Mouse (Mus musculus): Measurements from ENCODE around the gene Gm13030. TPM values are rescaled to one million over a fixed set of nuclear protein-coding genes. Genes with fewer than 3 reads are reported as not detected.
"Not testable (repeated sequence)": the region's sequence is repeated elsewhere in the genome, so short reads cannot be mapped to it uniquely, and the experiment has no call there.

The Gm13030 gene
- polyA plus RNA-seq (2015; fragmentation: Nextera tagmentation; extraction: Ambion mirVana), result not detected in 2 replicates

DNA sequence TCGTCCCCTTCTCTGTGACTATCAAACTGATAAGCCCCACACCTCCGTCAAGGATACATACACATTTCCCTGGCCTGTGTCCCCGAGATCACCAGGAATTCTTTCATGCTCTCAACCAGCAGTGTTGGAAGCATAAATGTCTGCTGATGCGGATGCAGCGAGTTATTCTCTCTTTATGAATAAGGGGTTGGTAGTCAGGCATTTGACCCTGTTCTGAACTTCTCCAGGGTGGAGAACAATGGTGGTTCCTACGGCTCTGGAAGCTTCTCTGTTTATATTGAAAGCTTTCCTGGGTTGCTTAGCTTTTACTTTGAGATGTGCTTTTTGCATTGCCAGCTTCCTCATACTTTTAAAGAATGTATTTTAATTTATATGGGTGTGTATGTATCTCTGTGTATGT, at the start of gene Gm13030:
Gene Gm13030, minus strand, starts transcription at position 101 of the 400 bp plus-strand sequence.
- WGBS, result 87% methylated on average over 6 of the region's 6 CpGs
- Histone ChIP-seq H3K9ac (no peak within 1 kb of the TSS), H3K27me3 (no peaks in the 10 kb centered on the region), H3K4me1 (no peaks in the 10 kb centered on the region), H3K4me2 (replicated peaks) (no peak within 1 kb of the TSS), H3K36me3 (no peaks in the 10 kb centered on the region), H3K9me3 (replicated peaks) (no peaks in the 10 kb centered on the region), H3K27ac (replicated peaks) (no peak within 1 kb of the TSS), H3K4me3 (replicated peaks) (no peak within 1 kb of the TSS)
- ATAC-seq (ENCODE audit: insufficient number of reproducible peaks, low FRiP score, low TSS enrichment, low read depth), result no peak

DNA sequence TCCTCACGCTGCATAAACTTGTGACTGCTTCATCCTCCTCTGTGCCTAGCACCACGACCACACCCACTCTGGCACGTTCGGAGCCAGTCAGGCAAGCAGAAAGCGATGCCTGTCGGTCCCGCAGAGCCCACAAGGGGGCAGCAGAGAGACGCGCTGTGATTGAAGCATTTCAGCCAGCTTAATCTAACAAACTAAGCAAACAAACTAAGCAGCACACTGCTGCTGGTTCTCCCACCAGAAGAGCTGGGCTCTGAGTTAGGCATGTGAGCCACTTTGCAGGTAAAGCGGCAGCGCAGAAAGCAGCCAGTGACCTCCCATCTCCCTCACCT, 48.3 kb upstream of the Gm13030 start:
- H3K4me2 ChIP-seq (replicated peaks), result peak overlapping the region; percentile 47
- no peaks in the 10 kb centered on the region for H3K9me3 ChIP-seq (replicated peaks)
- peaks cover 3% of the 10 kb centered on the region; the same call in 1 of the 2 replicates for H3K27me3 ChIP-seq
- WGBS, result under 1% methylated on average over 11 of the region's 11 CpGs
- H3K9ac ChIP-seq, result no peak overlapping the region
- no peaks in the 10 kb centered on the region for H3K36me3 ChIP-seq
- H3K4me3 ChIP-seq (replicated peaks), result peak overlapping the region; percentile 20; the same call in 1 of the 2 replicates
- no peak overlapping the region for H3K27ac ChIP-seq (replicated peaks)
- ATAC-seq (ENCODE audit: insufficient number of reproducible peaks, low FRiP score, low TSS enrichment, low read depth), result 0 out of 2 replicates have a peak, but pooled peaks have one; percentile 53
- H3K4me1 ChIP-seq, result no peaks in the 10 kb centered on the region

GRCm38 (mm10) chr4:138921254-138922130, 47.7 kb upstream of the Gm13030 start:
- no peaks in the 10 kb centered on the region for H3K36me3 ChIP-seq
- H3K4me2 ChIP-seq (replicated peaks), result peak overlapping the region; percentile 47
- no peak overlapping the region for H3K9ac ChIP-seq
- H3K4me1 ChIP-seq, result no peaks in the 10 kb centered on the region
- 0 out of 2 replicates have a peak, but pooled peaks have one; percentile 15 for ATAC-seq (ENCODE audit: insufficient number of reproducible peaks, low FRiP score, low TSS enrichment, low read depth)
- 34% methylated on average over 20 of the region's 20 CpGs for WGBS
- H3K27me3 ChIP-seq, result peaks cover 3% of the 10 kb centered on the region; the same call in 1 of the 2 replicates
- no peak overlapping the region for H3K27ac ChIP-seq (replicated peaks)
- H3K4me3 ChIP-seq (replicated peaks), result peak overlapping the region; percentile 20; the same call in 1 of the 2 replicates
- H3K9me3 ChIP-seq (replicated peaks), result no peaks in the 10 kb centered on the region

- no peak overlapping the region for H3K9ac ChIP-seq
- H3K27me3 ChIP-seq, result no peaks in the 10 kb centered on the region
- no peaks in the 10 kb centered on the region for H3K9me3 ChIP-seq (replicated peaks)
- no peak overlapping the region for H3K4me2 ChIP-seq (replicated peaks)
- H3K4me1 ChIP-seq, result peaks cover 9% of the 10 kb centered on the region
- no peak overlapping the region for H3K4me3 ChIP-seq (replicated peaks)
- ATAC-seq (ENCODE audit: insufficient number of reproducible peaks, low FRiP score, low TSS enrichment, low read depth), result no peak
- 86% methylated on average over 9 of the region's 9 CpGs for WGBS
- no peak overlapping the region for H3K27ac ChIP-seq (replicated peaks)
- no peaks in the 10 kb centered on the region for H3K36me3 ChIP-seq
These were observed 43.5 kb upstream of the Gm13030 start for GRCm38 (mm10) chr4:138917282-138917681.

DNA sequence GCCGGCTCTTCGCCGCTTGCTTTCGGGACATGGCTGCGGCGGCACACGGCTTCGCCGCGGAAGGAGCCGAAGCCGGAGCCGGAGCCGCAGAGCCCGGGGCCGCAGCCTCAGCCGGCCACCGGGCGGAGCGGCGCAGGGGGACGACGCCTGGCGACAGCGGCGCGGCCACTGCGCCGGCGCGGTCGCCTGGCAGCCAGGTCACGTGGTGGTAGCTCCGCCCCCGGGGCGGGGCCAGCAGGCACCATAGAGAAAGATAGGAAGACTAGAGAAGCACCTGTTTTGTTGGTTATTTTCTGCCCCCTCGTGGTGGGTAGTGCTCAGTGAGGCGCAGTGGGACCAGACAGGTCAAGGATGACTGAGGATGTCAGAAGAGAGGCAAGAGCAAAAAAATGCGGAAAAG, 40.0 kb upstream of the Gm13030 start, which contains the start of gene Otud3:
Gene Otud3, minus strand, starts transcription at position 149 of the 400 bp plus-strand sequence.
- no peak within 1 kb of the TSS for H3K27ac ChIP-seq (replicated peaks)
- 2% methylated on average over 39 of the region's 39 CpGs for WGBS
- ATAC-seq (ENCODE audit: insufficient number of reproducible peaks, low FRiP score, low TSS enrichment, low read depth), result peak; percentile 95

DNA sequence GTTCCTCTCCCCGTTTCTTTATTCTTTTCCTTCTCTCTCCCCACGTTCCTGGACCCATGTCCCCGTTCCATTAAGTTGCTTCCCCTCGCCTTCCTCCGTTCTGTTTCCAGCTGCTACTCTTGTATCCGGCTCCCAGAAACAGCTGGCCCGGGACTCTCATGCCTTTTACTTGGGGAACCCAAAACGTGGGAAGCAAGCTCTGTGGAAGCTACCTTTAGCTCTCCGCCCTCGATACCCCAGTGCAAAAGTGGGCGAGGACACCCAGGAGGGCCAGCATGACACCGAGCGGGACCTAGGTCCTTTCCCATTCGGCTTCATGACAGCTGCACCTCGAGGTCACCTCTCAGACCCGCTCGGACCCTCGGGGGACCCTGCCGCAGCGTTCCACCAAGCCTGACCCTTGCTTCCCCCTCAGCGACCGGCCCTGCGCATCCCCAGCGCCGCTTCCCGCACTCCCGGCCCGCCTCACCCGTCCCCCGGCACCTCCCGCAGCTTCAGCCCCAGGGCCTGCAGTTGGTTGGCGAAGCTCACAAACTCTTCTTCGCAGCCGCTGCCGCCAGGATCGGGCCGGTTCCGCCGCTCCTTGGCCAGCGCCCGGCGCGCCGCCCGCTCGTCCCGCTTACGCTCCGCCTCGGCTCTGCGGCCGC, 39.5 kb upstream of the Gm13030 start:
- WGBS, result under 1% methylated on average over 51 of the region's 52 CpGs
- Histone ChIP-seq H3K36me3 (peaks cover 7% of the 10 kb centered on the region; the same call in 1 of the 2 replicates), H3K4me3 (replicated peaks) (peak overlapping the region; percentile 83), H3K4me2 (replicated peaks) (peak overlapping the region; percentile 85), H3K9ac (peak overlapping the region; percentile 58), H3K9me3 (replicated peaks) (no peaks in the 10 kb centered on the region), H3K27ac (replicated peaks) (no peak overlapping the region), H3K4me1 (peaks cover 12% of the 10 kb centered on the region), H3K27me3 (no peaks in the 10 kb centered on the region)
- ATAC-seq (ENCODE audit: insufficient number of reproducible peaks, low FRiP score, low TSS enrichment, low read depth), result peak; percentile 3; the same call in 1 of the 2 replicates

More for the DNA sequence above, 40.0 kb upstream of the Gm13030 start, which contains the start of gene Otud3:
- peak within 1 kb of the TSS; percentile 85 for H3K4me2 ChIP-seq (replicated peaks)
- H3K9ac ChIP-seq, result peak within 1 kb of the TSS; percentile 58
- no peaks in the 10 kb centered on the region for H3K27me3 ChIP-seq
- peaks cover 12% of the 10 kb centered on the region for H3K4me1 ChIP-seq
- no peaks in the 10 kb centered on the region for H3K9me3 ChIP-seq (replicated peaks)
- H3K36me3 ChIP-seq, result peaks cover 6% of the 10 kb centered on the region; the same call in 1 of the 2 replicates
- peak within 1 kb of the TSS; percentile 83 for H3K4me3 ChIP-seq (replicated peaks)

- WGBS, result 94% methylated on average over 18 of the region's 18 CpGs
- ATAC-seq (ENCODE audit: insufficient number of reproducible peaks, low FRiP score, low TSS enrichment, low read depth), result no peak
- no peaks in the 10 kb centered on the region for H3K27me3 ChIP-seq
- no peak overlapping the region for H3K4me2 ChIP-seq (replicated peaks)
- no peak overlapping the region for H3K4me3 ChIP-seq (replicated peaks)
- H3K27ac ChIP-seq (replicated peaks), result no peak overlapping the region
- H3K4me1 ChIP-seq, result 0 out of 2 replicates have a peak, but pooled peaks cover 3% of the 10 kb centered on the region
- no peak overlapping the region for H3K9ac ChIP-seq
- no peaks in the 10 kb centered on the region for H3K9me3 ChIP-seq (replicated peaks)
- peaks cover 71% of the 10 kb centered on the region for H3K36me3 ChIP-seq
These were observed 32.0 kb upstream of the Gm13030 start for GRCm38 (mm10) chr4:138905624-138906337.

DNA sequence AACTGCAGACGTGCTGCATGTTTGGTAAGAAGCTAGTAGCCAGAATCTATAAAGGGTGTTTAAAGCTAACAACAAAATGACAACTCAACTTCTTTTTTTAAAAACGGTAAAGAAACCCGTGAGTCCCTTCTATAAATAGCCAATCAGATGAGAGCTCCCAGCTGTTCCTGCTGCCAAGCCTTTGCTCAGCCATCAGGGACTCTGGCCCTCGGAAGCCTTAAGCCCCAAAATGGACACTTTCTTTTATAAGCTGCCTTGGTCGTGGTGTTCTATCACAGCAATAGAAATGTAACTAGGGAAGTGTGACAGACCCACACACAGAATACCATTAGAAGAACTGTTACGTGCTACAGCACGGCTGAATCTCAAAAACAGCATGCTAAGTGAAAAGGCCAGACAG, 25.6 kb upstream of the Gm13030 start:
- WGBS, result 80% methylated on average over 7 of the region's 7 CpGs
- no peak for ATAC-seq (ENCODE audit: insufficient number of reproducible peaks, low FRiP score, low TSS enrichment, low read depth)
- H3K36me3 ChIP-seq, result peaks cover 79% of the 10 kb centered on the region

DNA sequence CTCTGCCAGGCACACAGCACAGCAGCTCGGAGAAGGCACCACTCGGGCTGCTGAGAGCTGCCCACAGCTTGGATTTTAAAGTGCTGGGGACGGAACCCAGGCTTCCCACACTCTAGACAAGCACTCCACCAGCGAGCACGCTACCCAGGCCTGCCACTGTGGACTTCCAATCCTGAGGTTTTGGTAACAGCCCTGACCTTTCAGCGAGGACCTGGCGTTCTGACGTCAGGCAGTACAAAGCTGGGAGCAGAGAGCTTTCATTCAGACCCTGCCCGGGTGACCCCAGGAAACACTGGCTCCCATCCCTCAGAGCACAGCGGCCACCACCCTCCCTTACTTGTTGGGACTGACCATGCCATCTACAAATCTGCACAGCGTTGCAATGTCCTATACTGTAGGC, 20.0 kb upstream of the Gm13030 start:
- H3K9me3 ChIP-seq (replicated peaks); H3K4me2 ChIP-seq (replicated peaks); ATAC-seq (ENCODE audit: insufficient number of reproducible peaks, low FRiP score, low TSS enrichment, low read depth); H3K9ac ChIP-seq; H3K27me3 ChIP-seq; H3K4me3 ChIP-seq (replicated peaks); H3K27ac ChIP-seq (replicated peaks); H3K4me1 ChIP-seq: not testable (repeated sequence)
- WGBS, result 89% methylated on average over 11 of the region's 11 CpGs
- H3K36me3 ChIP-seq, result peaks cover 44% of the 10 kb centered on the region

More for the DNA sequence above, 25.6 kb upstream of the Gm13030 start:
- no peaks in the 10 kb centered on the region for H3K27me3 ChIP-seq
- no peak overlapping the region for H3K9ac ChIP-seq
- H3K4me1 ChIP-seq, result 0 out of 2 replicates have a peak, but pooled peaks cover 5% of the 10 kb centered on the region
- H3K4me3 ChIP-seq (replicated peaks), result no peak overlapping the region
- no peak overlapping the region for H3K27ac ChIP-seq (replicated peaks)
- H3K4me2 ChIP-seq (replicated peaks), result no peak overlapping the region
- H3K9me3 ChIP-seq (replicated peaks), result no peaks in the 10 kb centered on the region

GRCm38 (mm10) chr4:138892655-138893054, 18.9 kb upstream of the Gm13030 start:
- H3K4me1 ChIP-seq, result no peaks in the 10 kb centered on the region
- H3K27me3 ChIP-seq, result no peaks in the 10 kb centered on the region
- no peaks in the 10 kb centered on the region for H3K9me3 ChIP-seq (replicated peaks)
- no peak overlapping the region for H3K4me3 ChIP-seq (replicated peaks)
- no peak overlapping the region for H3K27ac ChIP-seq (replicated peaks)
- no peak overlapping the region for H3K4me2 ChIP-seq (replicated peaks)
- peaks cover 35% of the 10 kb centered on the region for H3K36me3 ChIP-seq
- ATAC-seq (ENCODE audit: insufficient number of reproducible peaks, low FRiP score, low TSS enrichment, low read depth), result peak; percentile 53; the same call in 1 of the 2 replicates
- WGBS, result 69% methylated on average over 6 of the region's 6 CpGs
- no peak overlapping the region for H3K9ac ChIP-seq

Data from embryonic facial prominence, embryonic 15.5 days (tissue).